Mouse (Mus musculus): ENCODE results near the gene Gm14409.
"Not testable (repeated sequence)": the region's sequence is repeated elsewhere in the genome, so short reads cannot be mapped to it uniquely, and the experiment has no call there.

- not testable (repeated sequence) for TF ChIP-seq POLR2A (IDR thresholded peaks at IDR 0.05; ENCODE audit: insufficient read depth, low read length); CTCF (IDR thresholded peaks at IDR 0.05; ENCODE audit: low read depth, low read length)
Observed at GRCm38 (mm10) chr2:177309627-177310026, 42.8 kb upstream of the Gm14409 start.

Data from ES-Bruce4 (cell line).